Mouse (Mus musculus) forebrain, embryonic 10.5 days (tissue): ENCODE measurements around the gene Casp8. TPM values are rescaled to one million over a fixed set of nuclear protein-coding genes. Genes with fewer than 3 reads are reported as not detected.
"Not testable (repeated sequence)": the region's sequence is repeated elsewhere in the genome, so short reads cannot be mapped to it uniquely, and the experiment has no call there.

Experiments used
- DNase-seq: peaks from one replicate; pipeline ENCODE4 v3.0.0-alpha.2; 2017; ENCODE audit warnings: low spot score; ENCODE audit errors: extremely low spot score
- H3K27ac ChIP-seq: fragments of 300-500 bp; sonication (generic); 2 replicates; pipeline ENCODE4 v1.5.1; 2016; ENCODE audit warnings: mild to moderate bottlenecking
- H3K27me3 ChIP-seq: fragments of 300-500 bp; sonication (generic); 2 replicates; pipeline ENCODE4 v1.6.1; 2016; ENCODE audit warnings: mild to moderate bottlenecking; ENCODE audit not compliant: poor library complexity, severe bottlenecking
- H3K36me3 ChIP-seq: fragments of 300-500 bp; sonication (generic); replicated peaks from 2 replicates; pipeline ENCODE4 v1.6.1; 2016; ENCODE audit warnings: mild to moderate bottlenecking, moderate library complexity
- H3K4me1 ChIP-seq: fragments of 300-500 bp; sonication (generic); 2 replicates; pipeline ENCODE4 v1.6.1; 2016
- H3K4me3 ChIP-seq: fragments of 300-500 bp; sonication (generic); 2 replicates; pipeline ENCODE4 v1.5.1; 2016; ENCODE audit warnings: mild to moderate bottlenecking, moderate library complexity
- H3K9me3 ChIP-seq: fragments of 300-500 bp; sonication (generic); 2 replicates; pipeline ENCODE4 v1.6.1; 2016; ENCODE audit warnings: mild to moderate bottlenecking, moderate library complexity
- WGBS: fragments of 180-500 bp; shearing (Covaris S2); methylation state at CpG from one replicate; pipeline ENCODE4 v1.1.7; 2016; 5-methylcytosine and 5-hydroxymethylcytosine counted together
- polyA plus RNA-seq: library from polyadenylated mRNA; unstranded; fragments of >200 nt; fragmentation: Nextera tagmentation; extraction: Ambion mirVana; gene quantifications from 2 replicates; pipeline ENCODE4 v1.2.1, GENCODE M21; 2016

The Casp8 gene
- polyA plus RNA-seq, 1 experiment from 2014 or later, result 10.8 TPM

GRCm38 (mm10) chr1:58803531-58803930, 8.4 kb downstream of the Casp8 start:
- H3K4me1 ChIP-seq, result no peaks in the 10 kb centered on the region
- no peak for DNase-seq
- H3K27me3 ChIP-seq, result no peaks in the 10 kb centered on the region
- no peak overlapping the region for H3K4me3 ChIP-seq
- 92% methylated on average over 6 of the region's 6 CpGs for WGBS
- no peak overlapping the region for H3K27ac ChIP-seq
- 0 out of 2 replicates have a peak, but pooled peaks cover 3% of the 10 kb centered on the region for H3K36me3 ChIP-seq
- H3K9me3 ChIP-seq, result no peaks in the 10 kb centered on the region

GRCm38 (mm10) chr1:58806651-58807050, 11.5 kb downstream of the Casp8 start:
- 81% methylated on average over 3 of the region's 3 CpGs for WGBS
- no peaks in the 10 kb centered on the region for H3K27me3 ChIP-seq

GRCm38 (mm10) chr1:58826319-58826718, 31.1 kb downstream of the Casp8 start:
- H3K36me3 ChIP-seq, result peaks cover 4% of the 10 kb centered on the region
- H3K4me1 ChIP-seq, result no peaks in the 10 kb centered on the region
- no peak overlapping the region for H3K27ac ChIP-seq
- no peaks in the 10 kb centered on the region for H3K27me3 ChIP-seq
- H3K4me3 ChIP-seq, result no peak overlapping the region
- DNase-seq, result no peak
- no peaks in the 10 kb centered on the region; the same call in 1 of the 2 replicates for H3K9me3 ChIP-seq
- WGBS, result 81% methylated on average over 3 of the region's 3 CpGs

More at GRCm38 (mm10) chr1:58806651-58807050, 11.5 kb downstream of the Casp8 start:
- H3K4me3 ChIP-seq, result no peak overlapping the region
- no peak overlapping the region for H3K27ac ChIP-seq
- peaks cover 6% of the 10 kb centered on the region; the same call in 1 of the 2 replicates for H3K9me3 ChIP-seq
- H3K36me3 ChIP-seq, result no peaks in the 10 kb centered on the region
- no peaks in the 10 kb centered on the region for H3K4me1 ChIP-seq
- no peak for DNase-seq

- Histone ChIP-seq H3K27ac (no peak overlapping the region), H3K36me3 (peaks cover 4% of the 10 kb centered on the region), H3K27me3 (no peaks in the 10 kb centered on the region), H3K4me1 (no peaks in the 10 kb centered on the region), H3K9me3 (no peaks in the 10 kb centered on the region; the same call in 1 of the 2 replicates), H3K4me3 (no peak overlapping the region)
- DNase-seq, result no peak
- WGBS, result 91% methylated on average over 5 of the region's 5 CpGs
These were observed 35.6 kb downstream of the Casp8 start for GRCm38 (mm10) chr1:58830741-58831140.

- 81% methylated on average over 2 of the region's 2 CpGs for whole genome bisulfite sequencing
- Histone ChIP-seq H3K36me3 (peaks cover 4% of the 10 kb centered on the region), H3K27ac (no peak overlapping the region), H3K4me3 (no peak overlapping the region), H3K27me3 (no peaks in the 10 kb centered on the region), H3K4me1 (no peaks in the 10 kb centered on the region), H3K9me3 (no peaks in the 10 kb centered on the region; the same call in 1 of the 2 replicates)
- DNase-seq, result no peak
These were observed 37.0 kb downstream of the Casp8 start for GRCm38 (mm10) chr1:58832198-58832597.

- not testable (repeated sequence) for H3K27ac ChIP-seq, H3K36me3 ChIP-seq, H3K9me3 ChIP-seq, H3K4me3 ChIP-seq, DNase-seq, H3K4me1 ChIP-seq, H3K27me3 ChIP-seq
- WGBS, result 83% methylated on average over 3 of the region's 3 CpGs
These were observed 61.6 kb downstream of the Casp8 start for GRCm38 (mm10) chr1:58856811-58857210.

GRCm38 (mm10) chr1:58859131-58859530, 64.0 kb downstream of the Casp8 start:
- H3K27me3 ChIP-seq, H3K27ac ChIP-seq, H3K4me1 ChIP-seq, H3K9me3 ChIP-seq, H3K4me3 ChIP-seq, DNase-seq, H3K36me3 ChIP-seq: not testable (repeated sequence)
- WGBS, result 85% methylated on average over 4 of the region's 4 CpGs

- not testable (repeated sequence) for H3K36me3 ChIP-seq, H3K9me3 ChIP-seq, H3K4me3 ChIP-seq, H3K27me3 ChIP-seq, H3K4me1 ChIP-seq, DNase-seq, H3K27ac ChIP-seq
- WGBS, result 84% methylated on average over 13 of the region's 13 CpGs
These were observed 64.7 kb downstream of the Casp8 start for GRCm38 (mm10) chr1:58859738-58860365.

GRCm38 (mm10) chr1:58860586-58860985, 65.4 kb downstream of the Casp8 start:
- H3K9me3 ChIP-seq, result peaks cover 15% of the 10 kb centered on the region; the same call in 1 of the 2 replicates
- not testable (repeated sequence) for H3K36me3 ChIP-seq, H3K27me3 ChIP-seq, DNase-seq, H3K4me1 ChIP-seq, H3K4me3 ChIP-seq, H3K27ac ChIP-seq
- 87% methylated on average over 3 of the region's 3 CpGs for WGBS

GRCm38 (mm10) chr1:58876500-58876899, 81.3 kb downstream of the Casp8 start:
- not testable (repeated sequence) for H3K4me3 ChIP-seq, H3K27me3 ChIP-seq, H3K36me3 ChIP-seq, H3K4me1 ChIP-seq, H3K27ac ChIP-seq
- WGBS, result 89% methylated on average over 4 of the region's 4 CpGs
- peaks cover 18% of the 10 kb centered on the region; the same call in 1 of the 2 replicates for H3K9me3 ChIP-seq
- peak; percentile 3 for DNase-seq

- H3K27me3 ChIP-seq, H3K4me3 ChIP-seq, DNase-seq, H3K4me1 ChIP-seq, H3K36me3 ChIP-seq, H3K27ac ChIP-seq: not testable (repeated sequence)
- peaks cover 18% of the 10 kb centered on the region; the same call in 1 of the 2 replicates for H3K9me3 ChIP-seq
- WGBS, result 86% methylated on average over 2 of the region's 2 CpGs
These were observed 84.1 kb downstream of the Casp8 start for GRCm38 (mm10) chr1:58879291-58879690.

GRCm38 (mm10) chr1:58883279-58883678, 88.1 kb downstream of the Casp8 start:
- DNase-seq, H3K27me3 ChIP-seq, H3K36me3 ChIP-seq, H3K27ac ChIP-seq, H3K4me3 ChIP-seq, H3K4me1 ChIP-seq: not testable (repeated sequence)
- WGBS, result 94% methylated on average over 9 of the region's 9 CpGs
- peaks cover 11% of the 10 kb centered on the region; the same call in 1 of the 2 replicates for H3K9me3 ChIP-seq

GRCm38 (mm10) chr1:58885646-58886045, 90.5 kb downstream of the Casp8 start:
- DNase-seq, result no peak
- no peaks in the 10 kb centered on the region for H3K36me3 ChIP-seq
- H3K27ac ChIP-seq, result no peak overlapping the region
- no peaks in the 10 kb centered on the region for H3K9me3 ChIP-seq
- H3K27me3 ChIP-seq, result no peaks in the 10 kb centered on the region
- H3K4me3 ChIP-seq, result no peak overlapping the region
- H3K4me1 ChIP-seq, result no peaks in the 10 kb centered on the region
- WGBS, result 79% methylated on average over 4 of the region's 4 CpGs
